Mouse (Mus musculus) liver, adult 2 months (tissue): ENCODE results near the gene Nup210. TPM values are rescaled to one million over a fixed set of nuclear protein-coding genes. Genes with fewer than 3 reads are reported as not detected.

Source experiments
- DNase-seq: peaks from one replicate; pipeline ENCODE4 v3.0.0-alpha.2; 2011; ENCODE audit warnings: low read depth, low spot score; ENCODE audit errors: extremely low read depth
- H3K27ac ChIP-seq: fragments of 200-500 bp; replicated peaks from 2 replicates; pipeline ENCODE4 v1.5.1; 2012; ENCODE audit warnings: low read depth, mild to moderate bottlenecking, control low read depth, inconsistent platforms, low read length; ENCODE audit not compliant: insufficient read depth
- H3K27me3 ChIP-seq: fragments of 200-500 bp; 2 replicates; pipeline ENCODE4 v1.6.1; 2012; ENCODE audit warnings: mild to moderate bottlenecking, moderate library complexity, low read length, inconsistent platforms; ENCODE audit not compliant: control insufficient read depth, insufficient read depth
- H3K36me3 ChIP-seq: fragments of 200-500 bp; 2 replicates; pipeline ENCODE4 v1.6.1; 2012; ENCODE audit warnings: low read length, inconsistent platforms; ENCODE audit not compliant: control insufficient read depth, insufficient read depth
- H3K4me1 ChIP-seq: fragments of 200-500 bp; 2 replicates; pipeline ENCODE4 v1.6.1; 2011; ENCODE audit warnings: low read length; ENCODE audit not compliant: control insufficient read depth, insufficient read depth
- H3K4me3 ChIP-seq: fragments of 200-500 bp; 2 replicates; pipeline ENCODE4 v1.5.1; 2011; ENCODE audit warnings: low read depth, mild to moderate bottlenecking, control low read depth, low read length, moderate library complexity; ENCODE audit not compliant: insufficient read depth
- H3K79me2 ChIP-seq: fragments of 200-500 bp; 2 replicates; pipeline ENCODE4 v1.6.1; 2012; ENCODE audit warnings: inconsistent platforms, mild to moderate bottlenecking, low read length, moderate library complexity; ENCODE audit not compliant: control insufficient read depth, insufficient read depth
- H3K9ac ChIP-seq: fragments of 200-500 bp; 2 replicates; pipeline ENCODE4 v1.6.1; 2012; ENCODE audit warnings: low read depth, mild to moderate bottlenecking, control low read depth, inconsistent platforms, low read length
- CTCF ChIP-seq: fragments of 200-500 bp; IDR thresholded peaks from 2 replicates; pipeline ENCODE4 v1.5.1; 2011; ENCODE audit warnings: low read depth, low read length, control low read depth
- POLR2A ChIP-seq: fragments of 200-500 bp; IDR thresholded peaks from 2 replicates; pipeline ENCODE4 v1.6.1; 2011; ENCODE audit warnings: low read length, control low read depth; ENCODE audit not compliant: insufficient read depth; ENCODE audit errors: extremely low read depth
- WGBS: fragments of 180-500 bp; shearing (Covaris S2); methylation state at CpG from one replicate; pipeline ENCODE4 v1.1.7; 2018; 5-methylcytosine and 5-hydroxymethylcytosine counted together
- polyA plus RNA-seq: library from polyadenylated mRNA; depleted of rRNA; stranded (reverse); fragments of >200 nt; gene quantifications from 2 replicates; pipeline ENCODE4 v1.2.3, GENCODE M21; 2012
- total RNA-seq: library from RNA; depleted of rRNA; stranded (reverse); fragments of >200 nt; gene quantifications from 2 replicates; pipeline ENCODE4 v1.2.3, GENCODE M21; 2014

Nup210 gene
- total and polyA plus RNA-seq, 2 experiments, result 13.8 to 14.9 TPM

DNA sequence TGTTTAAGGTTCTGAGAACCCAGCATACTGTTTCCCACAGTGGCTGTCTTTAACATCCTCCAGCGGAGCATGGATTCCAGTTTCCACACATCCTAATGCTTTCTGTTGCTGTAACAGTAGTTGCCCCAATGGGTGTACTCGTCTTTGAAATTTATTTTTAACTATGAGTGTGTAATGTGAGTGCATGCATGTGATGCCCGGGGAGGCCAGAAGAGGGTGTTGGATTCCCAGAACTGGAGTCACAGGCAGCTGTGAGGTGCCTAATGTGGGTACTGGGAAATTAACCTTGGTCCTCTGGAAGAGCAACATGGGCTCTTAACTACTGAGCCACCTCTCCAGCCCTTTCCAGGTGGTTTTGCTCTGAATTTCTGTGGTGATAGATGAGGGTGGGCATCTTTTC is 49.6 kb downstream of the Nup210 start:
- Histone ChIP-seq H3K79me2 (no peaks in the 10 kb centered on the region), H3K4me1 (no peaks in the 10 kb centered on the region), H3K4me3 (no peak overlapping the region), H3K27ac (no peak overlapping the region), H3K9ac (no peak overlapping the region), H3K36me3 (peaks cover 2% of the 10 kb centered on the region; the same call in 1 of the 2 replicates), H3K27me3 (no peaks in the 10 kb centered on the region)
- 94% methylated on average over 3 of the region's 3 CpGs for WGBS
- DNase-seq, result no peak
- TF ChIP-seq CTCF, result 0 out of 2 replicates have a peak, but pooled peaks have one; percentile 5
- TF ChIP-seq POLR2A, result no peak

DNA sequence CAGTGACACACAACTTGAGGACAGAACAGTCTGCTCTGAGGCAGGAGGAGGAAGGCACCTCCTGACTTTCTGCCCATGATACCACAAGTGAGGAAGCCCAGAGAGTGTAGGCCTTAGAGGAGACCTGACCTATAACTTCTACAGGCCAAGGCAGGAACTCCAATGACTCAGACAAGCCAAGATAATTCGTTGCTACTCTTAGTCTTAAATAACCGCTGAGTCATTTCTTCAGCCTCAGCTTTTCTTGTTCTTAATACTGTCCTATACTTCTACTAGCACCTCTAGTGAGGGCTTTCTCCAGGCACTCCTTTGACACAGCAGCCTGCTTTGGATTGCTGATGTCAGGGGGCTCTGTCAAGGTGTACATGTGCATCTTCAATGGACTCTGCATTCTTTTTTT is 55.3 kb downstream of the Nup210 start:
- 68% methylated on average over 2 of the region's 2 CpGs for WGBS
- no peaks in the 10 kb centered on the region for H3K27me3 ChIP-seq
- no peaks in the 10 kb centered on the region for H3K4me1 ChIP-seq
- TF ChIP-seq POLR2A, result no peak
- TF ChIP-seq CTCF, result no peak
- no peak overlapping the region for H3K4me3 ChIP-seq
- DNase-seq, result no peak
- H3K9ac ChIP-seq, result no peak overlapping the region
- no peak overlapping the region for H3K27ac ChIP-seq
- peaks cover 2% of the 10 kb centered on the region; the same call in 1 of the 2 replicates for H3K36me3 ChIP-seq
- H3K79me2 ChIP-seq, result no peaks in the 10 kb centered on the region

DNA sequence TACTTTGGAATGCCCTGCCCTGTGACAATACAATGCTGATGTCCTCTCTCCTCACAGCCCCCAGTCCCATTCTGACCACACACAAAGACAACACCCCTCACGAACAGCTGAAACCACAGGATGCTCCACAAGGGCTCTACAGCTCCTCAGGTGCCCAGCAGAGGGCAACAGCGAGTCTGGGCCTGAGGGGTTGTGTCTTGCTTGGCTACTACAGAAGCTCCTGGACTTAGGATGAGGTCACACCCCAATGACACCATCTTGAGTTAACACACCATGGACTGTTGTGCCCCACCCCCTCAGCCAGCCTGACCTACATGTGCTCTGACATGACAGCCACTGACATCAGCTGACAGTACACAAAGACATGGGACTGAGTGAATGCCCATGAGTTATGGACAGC is 56.9 kb downstream of the Nup210 start:
- DNase-seq, result peak; percentile 20
- no peak overlapping the region for H3K9ac ChIP-seq
- 61% methylated on average over 2 of the region's 2 CpGs for WGBS
- no peak overlapping the region for H3K27ac ChIP-seq
- H3K4me1 ChIP-seq, result no peaks in the 10 kb centered on the region
- H3K27me3 ChIP-seq, result no peaks in the 10 kb centered on the region
- no peak overlapping the region for H3K4me3 ChIP-seq
- no peaks in the 10 kb centered on the region for H3K79me2 ChIP-seq
- H3K36me3 ChIP-seq, result peaks cover 2% of the 10 kb centered on the region; the same call in 1 of the 2 replicates
- TF ChIP-seq CTCF (peak; percentile 88), POLR2A (no peak)

DNA sequence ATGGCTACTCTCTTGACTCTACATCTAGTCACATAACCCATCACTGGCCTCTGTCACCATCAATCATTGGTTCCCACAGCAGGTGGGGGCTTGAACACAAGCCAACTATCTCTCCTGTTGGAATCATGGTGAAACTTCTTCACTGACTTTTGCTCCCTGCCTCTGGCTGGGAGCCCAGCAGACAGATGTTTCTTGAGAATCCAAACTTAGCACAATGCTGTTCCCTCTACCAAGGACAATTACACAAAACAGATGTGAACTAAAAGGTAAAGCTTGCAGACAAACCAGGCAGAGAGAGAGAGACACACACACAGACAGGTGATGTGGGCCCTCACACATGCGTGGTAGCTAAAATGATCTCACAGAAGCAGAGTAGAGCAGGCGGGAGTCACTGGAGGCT is 58.6 kb downstream of the Nup210 start:
- Histone ChIP-seq H3K4me1 (no peaks in the 10 kb centered on the region), H3K9ac (no peak overlapping the region), H3K27me3 (no peaks in the 10 kb centered on the region), H3K4me3 (no peak overlapping the region), H3K27ac (no peak overlapping the region), H3K36me3 (peaks cover 5% of the 10 kb centered on the region; the same call in 1 of the 2 replicates), H3K79me2 (no peaks in the 10 kb centered on the region)
- DNase-seq, result no peak
- 83% methylated on average over 2 of the region's 2 CpGs for WGBS
- no peak for TF ChIP-seq POLR2A
- TF ChIP-seq CTCF, result no peak

DNA sequence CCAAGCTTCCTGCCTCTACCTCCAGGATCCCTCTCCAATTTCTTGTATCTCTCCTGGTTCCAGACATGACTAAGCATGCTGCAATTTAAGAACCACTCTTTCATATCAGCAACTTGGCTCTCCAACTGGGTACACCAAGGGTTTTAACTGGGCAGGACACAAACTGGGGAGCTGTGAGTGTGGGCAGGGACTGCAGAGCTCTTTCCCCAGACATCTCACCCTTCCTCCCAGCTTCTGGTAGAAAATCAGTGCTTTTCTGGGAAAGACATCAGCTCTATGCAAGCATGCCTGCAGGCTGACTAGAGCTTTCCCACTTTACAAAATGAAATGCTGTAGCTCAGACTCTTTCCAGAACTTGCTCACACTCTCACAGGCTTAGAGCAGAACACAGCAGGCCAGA is 60.3 kb downstream of the Nup210 start:
- no peak overlapping the region for H3K27ac ChIP-seq
- no peak for DNase-seq
- no peak overlapping the region for H3K4me3 ChIP-seq
- TF ChIP-seq POLR2A (no peak), CTCF (no peak)
- H3K27me3 ChIP-seq, result no peaks in the 10 kb centered on the region
- H3K36me3 ChIP-seq, result peaks cover 7% of the 10 kb centered on the region; the same call in 1 of the 2 replicates
- H3K4me1 ChIP-seq, result no peaks in the 10 kb centered on the region
- no peak overlapping the region for H3K9ac ChIP-seq
- no peaks in the 10 kb centered on the region for H3K79me2 ChIP-seq

DNA sequence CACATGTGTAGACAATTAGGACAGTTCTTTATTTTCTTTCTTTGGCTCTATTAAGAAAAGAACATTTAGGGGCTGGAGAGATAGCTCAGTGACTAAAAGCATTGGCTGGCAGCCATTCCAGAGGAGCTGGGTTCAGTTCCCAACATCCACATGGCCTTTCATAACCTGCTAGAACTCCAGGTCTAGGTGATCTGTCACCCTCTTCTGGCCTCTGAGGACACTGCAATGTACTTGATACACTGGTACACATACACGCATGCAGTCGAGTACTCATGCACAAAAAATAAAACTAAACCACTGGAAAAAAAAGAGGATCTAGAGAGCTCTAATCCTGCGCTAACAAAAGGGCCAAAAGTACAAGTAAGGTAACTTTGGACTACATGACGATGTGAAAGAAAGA is 64.1 kb downstream of the Nup210 start:
- Histone ChIP-seq H3K27me3 (no peaks in the 10 kb centered on the region), H3K27ac (no peak overlapping the region), H3K9ac (no peak overlapping the region), H3K79me2 (no peaks in the 10 kb centered on the region), H3K36me3 (peaks cover 10% of the 10 kb centered on the region; the same call in 1 of the 2 replicates), H3K4me3 (no peak overlapping the region), H3K4me1 (no peaks in the 10 kb centered on the region)
- no peak for DNase-seq
- WGBS, result 98% methylated on average over 4 of the region's 4 CpGs
- TF ChIP-seq CTCF (no peak), POLR2A (no peak)
